Mouse (Mus musculus): ENCODE data around the gene Fbp1.

DNA sequence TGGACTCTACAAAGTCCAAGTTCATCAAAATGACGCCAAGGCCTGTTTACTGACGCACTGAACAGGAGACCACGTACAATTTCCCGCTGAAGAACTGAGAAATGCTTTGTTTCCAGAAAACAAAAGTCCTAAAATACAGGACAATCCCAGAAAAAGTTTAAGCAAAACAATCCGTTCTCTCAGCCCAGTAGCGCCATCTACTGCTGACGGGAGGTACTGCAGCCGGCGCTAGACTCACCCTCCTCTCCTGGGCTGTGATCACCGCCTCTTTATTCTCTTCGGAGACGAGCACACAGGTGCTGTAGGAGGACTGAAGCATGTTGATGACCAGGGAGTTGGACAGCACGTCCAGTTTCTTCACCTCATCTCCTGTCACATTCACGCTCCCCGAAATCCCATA, 33.4 kb downstream of the Fbp1 start:
- peak; percentile 82 for TF ChIP-seq CTCF (IDR thresholded peaks at IDR 0.05; ENCODE audit: insufficient read depth, low read length)
- TF ChIP-seq POLR2A (IDR thresholded peaks at IDR 0.05; ENCODE audit: borderline replicate concordance, extremely low read depth, low read depth, low read length): no peak

Measured in lung, adult 2 months (tissue).